Mouse (Mus musculus) CD8-positive naive resting alpha-beta T cell, adult 2 months (primary cell): ENCODE data around the gene Rfx3.

Source experiments
- DNase-seq, 2 experiments: peaks; one replicate each; pipeline ENCODE4 v3.0.0; 2022; ENCODE audit warnings: low read depth in 2 of 2, low spot score in 2 of 2

Rfx3 gene

DNA sequence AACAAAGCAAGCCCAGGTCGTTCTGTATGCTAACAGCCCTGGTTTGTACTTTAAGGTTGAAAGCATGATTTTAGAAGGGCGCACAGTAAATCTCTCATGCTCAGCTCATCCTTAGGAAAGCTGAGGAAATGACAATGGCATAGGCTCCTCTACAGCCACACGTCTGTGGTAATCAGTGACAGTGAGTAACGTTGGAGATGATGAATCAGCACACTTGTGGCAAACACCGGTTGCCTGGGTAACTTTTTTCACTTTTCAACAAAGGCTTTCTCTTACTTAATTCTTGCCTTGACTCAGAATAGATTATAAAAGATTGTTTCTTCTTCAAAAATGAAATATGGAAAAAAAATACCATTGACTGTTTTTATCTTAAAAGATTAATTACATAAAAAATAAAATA, 104.0 kb downstream of the Rfx3 start:
- DNase-seq, result no peak

DNA sequence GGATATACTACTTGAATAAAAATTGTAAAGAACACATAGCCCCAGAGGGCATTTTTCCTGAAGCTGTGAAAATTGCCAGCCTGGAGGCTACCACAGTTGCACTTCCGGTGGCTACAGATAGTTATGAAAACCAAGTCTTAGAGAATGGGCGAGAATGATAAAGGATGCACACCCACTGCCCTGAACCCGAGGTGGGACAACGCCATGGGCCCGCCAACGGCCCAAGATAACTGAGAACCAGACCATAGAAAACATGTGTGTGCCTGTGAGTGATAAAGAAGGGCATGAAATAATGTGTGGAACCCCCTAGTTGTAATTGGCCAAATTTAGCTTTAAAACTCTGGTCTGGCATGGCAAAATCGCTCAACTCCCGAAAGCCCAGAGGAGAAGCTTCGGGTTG, 105.0 kb downstream of the Rfx3 start:
- no peak for DNase-seq

DNA sequence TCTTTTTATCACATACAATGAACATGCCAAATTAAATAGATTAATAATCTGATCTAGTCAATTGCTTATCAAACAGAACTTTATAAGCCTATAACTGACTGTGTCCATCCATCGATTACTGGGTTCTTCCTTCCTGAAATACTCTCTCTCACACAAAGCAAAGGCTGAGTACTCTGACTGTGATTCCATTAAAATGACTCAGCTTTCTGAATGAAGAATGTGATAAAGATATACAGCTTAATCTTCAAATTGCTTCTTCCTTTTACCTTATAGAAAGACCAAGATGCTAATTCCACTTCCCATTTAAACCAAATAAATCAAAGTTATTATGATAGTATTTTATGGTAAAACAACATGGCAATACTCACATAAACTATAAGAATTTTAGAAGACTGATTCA, 105.8 kb downstream of the Rfx3 start:
- no peak for DNase-seq

DNA sequence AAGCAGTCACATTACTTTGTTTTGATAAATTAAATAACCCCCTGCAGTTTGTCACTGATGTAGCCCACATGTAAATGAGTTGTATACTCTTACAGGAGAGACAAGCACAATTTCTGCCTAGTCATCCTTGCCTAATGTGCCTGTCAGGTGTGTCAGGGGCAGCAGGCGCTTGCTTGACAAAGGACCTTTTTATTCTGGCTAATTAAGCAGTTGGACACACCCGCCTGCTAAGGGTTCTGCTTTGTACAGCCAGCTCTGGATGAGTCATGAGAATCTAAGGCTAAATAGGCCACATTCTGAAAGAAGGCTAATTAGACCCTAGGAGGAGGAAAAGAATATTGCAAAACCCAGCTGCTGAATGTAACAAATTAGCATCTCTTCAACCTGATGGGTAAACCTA, 106.3 kb downstream of the Rfx3 start:
- DNase-seq, result no peak

DNA sequence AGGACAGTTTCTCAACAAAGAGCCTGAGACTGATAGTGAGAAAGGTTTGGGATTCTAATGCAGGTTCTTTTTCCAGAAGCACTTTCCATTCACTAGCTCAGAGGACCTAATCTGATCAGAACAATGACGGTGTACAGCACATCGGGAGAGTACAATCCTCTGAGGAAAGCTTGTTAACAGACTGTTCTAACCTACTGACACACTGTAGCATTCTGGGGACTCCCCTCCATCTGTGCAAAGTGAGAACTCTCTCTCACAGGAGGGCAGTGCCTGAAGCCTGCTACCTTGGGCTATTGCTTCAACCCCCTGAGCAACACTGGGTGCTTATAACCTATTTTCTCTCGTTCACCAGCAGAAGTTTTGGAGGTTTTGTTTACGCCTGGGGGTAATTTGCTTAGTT, 106.8 kb downstream of the Rfx3 start:
- DNase-seq, result no peak

GRCm38 (mm10) chr19:27902601-27903000, 108.4 kb downstream of the Rfx3 start:
- DNase-seq, result no peak

DNA sequence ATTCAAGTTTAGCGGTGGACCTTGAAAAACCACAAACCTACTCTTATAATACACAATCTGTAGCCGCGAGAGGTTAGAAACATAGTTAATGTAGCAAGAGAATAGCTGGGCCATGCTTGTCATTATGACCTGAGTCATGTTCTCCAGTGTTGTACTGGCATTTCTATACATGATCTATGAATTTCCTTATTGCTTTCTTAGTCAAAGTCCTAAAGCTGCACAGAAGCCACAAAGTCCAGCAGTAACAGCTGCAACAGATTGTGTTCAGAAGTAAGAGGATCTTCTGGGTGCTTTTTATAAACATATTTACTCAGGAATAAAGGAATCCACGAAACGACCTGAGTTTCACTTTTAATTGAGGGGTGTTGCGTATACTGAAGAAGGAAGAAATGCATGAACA, 109.3 kb downstream of the Rfx3 start:
- DNase-seq, result no peak

GRCm38 (mm10) chr19:27884520-27884919, 126.4 kb downstream of the Rfx3 start:
- DNase-seq, result no peak

GRCm38 (mm10) chr19:27877429-27877828, 133.5 kb downstream of the Rfx3 start:
- DNase-seq, result no peak

DNA sequence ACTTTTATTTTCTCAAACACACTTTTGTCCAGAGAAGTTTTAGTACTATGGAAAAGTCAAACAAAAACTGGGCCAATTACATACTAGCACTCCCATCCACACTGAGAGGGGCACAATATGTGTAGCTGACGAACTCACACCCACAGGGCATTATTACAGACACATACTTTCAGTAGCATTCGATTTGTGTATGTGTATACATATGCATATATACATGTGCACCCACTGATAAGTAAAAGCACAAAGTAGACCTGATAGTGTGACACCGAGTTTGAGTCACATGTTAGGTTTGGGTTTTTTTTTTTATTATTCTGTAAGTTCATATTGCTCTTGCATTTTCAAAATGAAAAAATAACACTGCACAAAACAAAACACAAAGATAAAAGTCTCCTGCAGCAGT, 140.2 kb downstream of the Rfx3 start:
- no peak for DNase-seq

- no peak for DNase-seq
Measured at GRCm38 (mm10) chr19:27859641-27860040, 151.3 kb downstream of the Rfx3 start.

DNA sequence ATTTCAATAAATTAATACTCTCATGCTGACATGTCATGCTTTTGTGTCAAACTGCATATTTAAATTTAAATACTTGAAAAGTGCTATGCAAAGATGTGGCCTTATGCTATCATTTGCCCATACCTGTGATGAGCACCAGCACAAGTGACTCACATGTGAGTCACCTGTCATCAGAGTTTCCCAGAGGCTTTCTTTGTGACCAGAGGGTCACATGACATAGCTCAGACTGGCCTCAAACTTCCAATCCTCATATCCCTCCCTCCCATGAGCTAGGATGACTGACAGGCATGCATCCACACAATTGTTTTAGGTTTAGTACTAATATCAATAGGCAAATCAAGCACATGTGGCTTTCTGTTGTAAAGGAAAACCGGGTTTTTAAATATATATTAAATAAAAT, 162.0 kb downstream of the Rfx3 start:
- no peak for DNase-seq

- no peak for DNase-seq
Measured at GRCm38 (mm10) chr19:27847055-27847454, 163.9 kb downstream of the Rfx3 start.

DNA sequence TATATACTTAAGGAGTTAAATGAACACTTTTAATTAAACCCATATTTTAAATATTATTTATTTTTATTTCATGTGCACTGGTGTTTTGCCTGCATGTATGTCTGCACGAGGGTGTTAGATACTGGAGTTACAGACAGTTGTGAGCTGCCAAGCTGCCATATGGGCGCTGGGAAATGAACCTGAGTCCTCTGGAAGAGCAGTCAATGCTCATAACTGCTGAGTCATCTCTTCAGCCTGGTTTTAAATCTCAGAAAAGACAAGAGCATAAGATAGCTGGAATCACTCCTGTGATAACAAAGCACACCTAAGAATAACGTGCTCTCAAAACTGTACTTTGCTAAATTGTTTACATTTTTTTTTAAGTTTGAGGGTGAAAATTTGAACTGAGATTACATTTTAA, 172.3 kb downstream of the Rfx3 start:
- DNase-seq, result no peak

DNA sequence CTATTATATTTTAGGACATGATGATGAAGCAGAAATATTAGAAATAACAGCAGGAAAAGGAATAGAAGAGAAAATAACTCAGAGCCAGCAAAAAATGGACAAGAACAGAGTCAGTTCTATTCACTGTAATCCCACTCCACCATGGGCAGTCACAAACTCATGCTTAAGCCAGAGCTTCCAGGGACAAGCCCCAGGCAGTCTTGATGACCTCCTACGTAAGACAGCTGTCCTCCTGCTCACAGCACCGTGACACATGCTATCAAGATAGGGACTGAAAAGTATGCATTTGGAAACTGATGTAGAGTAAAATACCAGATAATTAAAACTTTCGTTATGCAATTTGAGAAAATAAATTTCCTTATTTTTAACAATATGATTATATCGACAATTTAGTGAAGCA, 172.9 kb downstream of the Rfx3 start:
- DNase-seq, result no peak

- DNase-seq, result no peak
Measured at GRCm38 (mm10) chr19:27832448-27832847, 178.5 kb downstream of the Rfx3 start.

GRCm38 (mm10) chr19:27828316-27828715, 182.7 kb downstream of the Rfx3 start:
- no peak for DNase-seq

DNA sequence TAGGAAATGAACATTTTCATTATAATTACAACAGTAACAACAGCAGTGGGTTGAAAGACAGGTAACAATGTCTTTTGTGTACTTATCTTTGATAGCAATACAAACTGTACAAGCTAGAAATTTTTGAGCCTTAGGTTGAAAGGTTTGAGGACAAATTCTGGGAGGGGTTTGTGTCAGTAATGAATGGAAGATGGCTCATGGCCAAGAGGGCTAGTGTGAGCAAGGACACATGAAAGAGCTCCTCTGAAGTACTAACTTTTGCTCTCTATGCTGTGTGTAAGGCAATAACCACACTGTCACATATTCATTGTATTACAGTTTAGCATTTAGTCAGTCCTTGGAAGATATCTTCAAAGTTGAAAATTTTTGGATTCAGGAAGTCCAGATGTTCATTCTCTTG, 193.3 kb downstream of the Rfx3 start:
- no peak for DNase-seq

DNA sequence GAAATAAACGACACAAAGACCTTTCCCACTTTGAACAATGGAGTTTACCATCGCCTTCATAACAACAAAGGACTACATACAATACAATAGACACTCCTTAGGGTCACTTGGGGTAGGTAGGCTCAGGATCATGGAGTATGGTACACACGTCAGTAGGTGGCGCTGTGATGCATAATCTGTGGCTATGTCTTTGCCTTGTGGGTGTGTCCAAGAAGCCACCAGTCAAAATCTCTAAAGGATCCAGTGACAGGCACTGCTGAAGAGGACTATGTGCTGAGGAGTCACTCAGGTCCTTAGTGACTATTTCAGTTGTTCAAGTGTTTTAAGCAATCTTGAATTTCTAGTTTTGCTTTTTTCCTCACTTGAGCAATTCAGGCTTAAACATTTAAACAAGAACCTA, 230.9 kb downstream of the Rfx3 start:
- no peak for DNase-seq

DNA sequence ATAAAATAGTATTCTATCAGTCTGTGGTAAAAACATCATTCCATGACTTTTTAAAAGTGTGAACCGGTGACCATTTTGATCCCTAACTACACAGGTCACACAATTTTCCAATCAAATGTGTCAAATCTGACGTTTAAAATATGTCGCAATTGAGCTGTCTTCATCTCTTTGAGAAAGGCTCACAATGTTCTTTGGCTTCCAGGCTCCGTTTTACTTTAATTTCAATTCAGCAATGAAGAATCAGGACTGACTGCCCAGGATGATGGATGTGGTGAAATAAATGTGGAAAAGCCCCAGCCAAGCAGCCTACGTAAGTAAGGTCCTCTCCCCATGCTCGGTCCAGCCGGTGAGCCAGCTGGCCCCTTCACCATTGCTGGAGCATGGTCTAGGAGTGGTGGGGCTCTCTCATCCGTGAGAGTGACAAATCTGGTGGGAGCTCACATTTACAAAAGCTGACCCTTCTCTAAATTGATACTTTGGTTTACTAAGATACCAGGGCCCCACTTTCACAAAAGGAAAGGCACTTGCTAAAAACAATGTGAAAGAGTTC, 240.2 kb downstream of the Rfx3 start:
- DNase-seq, result no peak

- no peak for DNase-seq
Measured at GRCm38 (mm10) chr19:27768444-27768843, 242.5 kb downstream of the Rfx3 start.

GRCm38 (mm10) chr19:27760309-27760708, 250.7 kb downstream of the Rfx3 start:
- no peak for DNase-seq

- DNase-seq, result no peak
Measured at GRCm38 (mm10) chr19:27759347-27759746, 251.6 kb downstream of the Rfx3 start.

- no peak for DNase-seq
Measured at GRCm38 (mm10) chr19:27747301-27747700, 263.7 kb downstream of the Rfx3 start.
